ENCODE assay signal across 8 mouse cellular contexts in genomic region chr6:108668321-108668786, GRCm38 (mm10). TPM values are rescaled to one million over a fixed set of nuclear protein-coding genes. Genes with fewer than 3 reads are reported as not detected.
DNase-seq lines count a peak whose midpoint lies in the region; ATAC-seq lines count a peak whose summit lies in the region.

No protein-coding gene starts in this region.

- intact Hi-C loops in left cerebral cortex, postnatal 10 days (cut with DNase I), result no loop called here

- H3K36me3 ChIP-seq in embryonic facial prominence, embryonic 11.5 days (replicated peaks; ENCODE audit: control insufficient read depth, insufficient read depth, low read depth, low read length), result no peaks in the 10 kb centered on the region
- no peaks in the 10 kb centered on the region for H3K36me3 ChIP-seq in intestine, embryonic 16.5 days (ENCODE audit: control insufficient read depth, insufficient read depth, low read length)

- H3K4me1 ChIP-seq in embryonic facial prominence, embryonic 11.5 days (ENCODE audit: control insufficient read depth, insufficient read depth, low read length), result no peaks in the 10 kb centered on the region
- peaks cover 25% of the 10 kb centered on the region for H3K4me1 ChIP-seq in intestine, embryonic 16.5 days (ENCODE audit: control insufficient read depth, insufficient read depth, low read length)

- peak; percentile 93 for DNase-seq in adrenal gland, postnatal 14 days
- peak; percentile 85 for DNase-seq in embryonic facial prominence, embryonic 11.5 days (ENCODE audit: low spot score)
- peak; percentile 99 for DNase-seq in heart, adult 11 months
- DNase-seq in left cerebral cortex, postnatal 10 days (ENCODE audit: extremely low spot score in 1 of 2, low spot score in 2 of 2), result peak; percentile 80 to 95
- peak; percentile 86 for DNase-seq in right cerebral cortex, adult 18-20 months
- DNase-seq in urinary bladder, postnatal 14 days (ENCODE audit: low spot score), result peak; percentile 87

- peak overlapping the region; percentile 43 for H3K4me2 ChIP-seq in embryonic facial prominence, embryonic 11.5 days (ENCODE audit: low read depth, low read length)
- H3K4me2 ChIP-seq in intestine, embryonic 16.5 days (ENCODE audit: low read depth, low read length), result peak overlapping the region; percentile 59

- peak overlapping the region; percentile 22 for H3K4me3 ChIP-seq in embryonic facial prominence, embryonic 11.5 days (ENCODE audit: low read depth, low read length)
- H3K4me3 ChIP-seq in intestine, embryonic 16.5 days (ENCODE audit: low read length), result peak overlapping the region; percentile 35

- H3K9ac ChIP-seq in embryonic facial prominence, embryonic 11.5 days (replicated peaks; ENCODE audit: low read length), result peak overlapping the region; percentile 69
- peak overlapping the region; percentile 68 for H3K9ac ChIP-seq in intestine, embryonic 16.5 days (ENCODE audit: low read depth, low read length)

- WGBS in embryonic facial prominence, embryonic 11.5 days, result under 1% methylated on average over 30 of the region's 30 CpGs
- WGBS in intestine, embryonic 16.5 days, result 2% methylated on average over 30 of the region's 30 CpGs

- no peak overlapping the region for H3K27ac ChIP-seq in embryonic facial prominence, embryonic 11.5 days (replicated peaks; ENCODE audit: low read depth, low read length)
- H3K27ac ChIP-seq in intestine, embryonic 16.5 days (ENCODE audit: low read length), result peak overlapping the region; percentile 63

- peak; percentile 91 for ATAC-seq in embryonic facial prominence, embryonic 11.5 days (replicated peaks; ENCODE audit: insufficient number of reproducible peaks, low FRiP score, low TSS enrichment, low read depth)
- ATAC-seq in intestine, embryonic 16.5 days, result peak; percentile 94
- peak; percentile 66 for ATAC-seq in megakaryocyte, adult 5-6 weeks (ENCODE audit: poor library complexity, severe bottlenecking)

- H3K9me3 ChIP-seq in embryonic facial prominence, embryonic 11.5 days (replicated peaks; ENCODE audit: control insufficient read depth, low read length), result no peaks in the 10 kb centered on the region
- H3K9me3 ChIP-seq in intestine, embryonic 16.5 days (ENCODE audit: control insufficient read depth, low read length), result no peaks in the 10 kb centered on the region

- H3K27me3 ChIP-seq in embryonic facial prominence, embryonic 11.5 days (ENCODE audit: control insufficient read depth, insufficient read depth, low read length), result no peaks in the 10 kb centered on the region
- no peaks in the 10 kb centered on the region for H3K27me3 ChIP-seq in intestine, embryonic 16.5 days (replicated peaks; ENCODE audit: control insufficient read depth, insufficient read depth, low read length)

RNA-seq across cellular contexts. Expression of gene Bhlhe40, which starts 7.9 kb away (rescaled TPM):
- 67.2 and 108 TPM in 2 replicates for total RNA-seq in adrenal gland, postnatal 14 days (2021)
- 1.5 and 1.6 TPM in 2 replicates for polyA plus RNA-seq in embryonic facial prominence, embryonic 11.5 days (2014; fragmentation: Nextera tagmentation; extraction: Ambion mirVana)
- 60.7 and 77.0 TPM in 2 replicates for polyA plus RNA-seq in intestine, embryonic 16.5 days (2015; fragmentation: Nextera tagmentation; extraction: Ambion mirVana)
- total RNA-seq in left cerebral cortex, postnatal 10 days (2021), result 10 to 100 TPM; 38.5 to 40.6 TPM
- 5.7 and 11.9 TPM in 2 replicates for total RNA-seq in megakaryocyte, adult 5-6 weeks (2015)
- 11.6 and 14.3 TPM in 2 replicates for total RNA-seq in megakaryocyte, adult 5-6 weeks (2017)
